Mouse (Mus musculus): Measurements from ENCODE around the gene Ldha.

DNA sequence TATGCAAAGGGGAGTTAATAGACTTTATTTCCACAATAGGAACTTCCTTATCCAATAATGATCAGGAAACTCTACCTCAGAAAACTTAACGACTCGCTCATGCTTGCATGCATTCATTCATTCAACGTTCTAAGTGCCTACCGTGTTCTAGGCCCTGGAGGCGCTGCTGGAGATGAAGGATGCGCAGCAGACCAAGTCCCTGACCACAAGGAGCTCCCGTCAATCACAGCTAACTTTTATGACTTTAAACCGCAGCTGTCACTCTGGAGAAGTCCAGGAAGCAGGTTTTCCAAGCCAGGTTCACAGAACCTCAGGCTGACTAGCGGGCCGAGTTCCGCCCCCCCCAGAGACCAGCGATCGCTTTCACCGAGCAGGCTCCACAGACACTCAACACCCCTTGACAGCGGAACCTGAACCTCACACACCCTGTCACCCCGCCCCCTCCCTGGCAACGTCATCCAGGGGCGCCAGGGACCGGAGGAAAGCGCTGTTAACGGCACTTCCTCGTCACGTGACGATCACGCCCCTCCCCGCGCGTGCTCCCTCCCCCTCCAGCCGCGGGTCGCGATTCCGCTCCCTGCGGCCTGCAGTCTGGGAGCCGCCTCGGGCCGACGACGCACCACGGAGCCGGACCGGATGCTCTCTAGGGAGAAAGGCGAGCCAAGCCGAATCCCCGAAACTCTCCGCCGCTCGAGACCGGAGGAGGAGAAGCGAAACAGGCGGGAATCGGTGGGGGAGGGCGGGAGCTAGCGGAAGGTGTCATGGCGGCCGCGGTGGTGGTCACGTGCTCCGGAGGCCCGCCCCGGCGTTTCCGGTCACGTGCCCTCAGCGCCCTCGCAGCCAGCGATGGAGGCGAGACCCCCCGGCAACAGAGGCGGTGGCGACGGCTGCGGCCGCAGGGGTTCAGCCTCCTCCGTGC, 45.7 kb upstream of the Ldha start, which contains the start of the genes Hps5 and Gtf2h1:
- TF ChIP-seq POLR2A (IDR thresholded peaks at IDR 0.05; ENCODE audit: low read depth, low read length) (peak; percentile 82), CTCF (IDR thresholded peaks at IDR 0.05; ENCODE audit: extremely low read depth, insufficient read length, insufficient replicate concordance, low read depth, low read length) (peak; percentile 22; the same call in 1 of the 2 replicates)
